Mouse (Mus musculus) kidney, adult 2 months (tissue): ENCODE measurements at regions not wholly inside any gene's neighbourhood (a gene's known extent, or its start where the extent isn't known, plus 50 kb on each side); places are given as distances from the start of the nearest gene placed in this dataset.

Experiments used
- CTCF ChIP-seq: fragments of 200-500 bp; conservative IDR thresholded peaks from 2 replicates; pipeline ENCODE4 v1.5.1; 2011; ENCODE audit warnings: low read depth, mild to moderate bottlenecking, control low read depth, low read length, moderate library complexity, mixed read lengths; ENCODE audit not compliant: insufficient read depth, insufficient read length
- POLR2A ChIP-seq: fragments of 200-500 bp; IDR thresholded peaks from one replicate; pipeline ENCODE4 v1.6.1; 2011; ENCODE audit warnings: low read depth, low read length, control low read depth

DNA sequence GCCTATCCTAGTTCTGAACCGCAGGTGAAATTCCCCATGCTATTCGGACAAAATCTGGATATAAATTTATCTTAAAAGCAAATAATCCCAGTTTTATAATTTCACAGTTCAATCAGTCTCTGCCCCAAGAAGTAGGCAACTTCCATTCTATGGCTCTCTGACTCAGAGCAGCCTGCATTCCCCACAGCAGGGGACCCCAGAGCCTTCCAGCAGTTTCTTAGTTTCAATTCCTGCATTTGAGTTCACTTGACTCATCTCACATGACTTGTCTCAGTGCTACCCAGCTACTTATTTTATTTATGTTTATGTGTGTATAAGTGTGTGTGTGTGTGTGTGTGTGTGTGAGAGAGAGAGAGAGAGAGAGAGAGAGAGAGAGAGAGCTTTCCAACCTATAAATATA is 650.0 kb downstream of the Nebl start:
- no peak for TF ChIP-seq POLR2A
- TF ChIP-seq CTCF: no peak
